Mouse (Mus musculus) megakaryocyte-erythroid progenitor cell, adult 5 weeks (primary cell): ENCODE data around the gene Mettl1. TPM values are rescaled to one million over a fixed set of nuclear protein-coding genes. Genes with fewer than 3 reads are reported as not detected.

Source experiments
- polyA plus RNA-seq: library from polyadenylated mRNA; stranded (reverse); fragments of >175 nt; gene quantifications from 2 replicates; pipeline ENCODE4 v1.2.3, GENCODE M21; 2012

Mettl1 gene
- polyA plus RNA-seq, result 34.2 and 35.1 TPM in 2 replicates

GRCm38 (mm10) chr10:127041274-127041766 lies at the start of gene Mettl1, which contains the start of gene Eef1akmt3:
TSS of gene Mettl1 (plus strand) at chr10:127041414.
TSS of gene Eef1akmt3 (minus strand) at chr10:127041513.

GRCm38 (mm10) chr10:127000529-127000928 lies 40.7 kb upstream of the Mettl1 start, which contains the start of gene Avil:
TSS of gene Avil (plus strand) at chr10:127000709.

GRCm38 (mm10) chr10:127030336-127031296 lies 10.6 kb upstream of the Mettl1 start, which contains the start of gene Tsfm:
TSS of gene Tsfm (minus strand) at chr10:127030840.

GRCm38 (mm10) chr10:127047954-127048353 lies 6.7 kb downstream of the Mettl1 start, which contains the start of gene Cyp27b1:
TSS of gene Cyp27b1 (plus strand) at chr10:127048250.

GRCm38 (mm10) chr10:127059968-127060916 lies 19.0 kb downstream of the Mettl1 start, which contains the start of gene March9:
TSS of gene March9 (minus strand) at chr10:127060184.

GRCm38 (mm10) chr10:127063239-127063872 lies 22.1 kb downstream of the Mettl1 start, which contains the start of gene Cdk4:
TSS of gene Cdk4 (plus strand) at chr10:127063534.

GRCm38 (mm10) chr10:127070190-127071121 lies 29.2 kb downstream of the Mettl1 start, which contains the start of gene Tspan31:
TSS of gene Tspan31 (minus strand) at chr10:127070264.

GRCm38 (mm10) chr10:127075080-127075479 lies 33.9 kb downstream of the Mettl1 start, which contains the start of gene Agap2:
TSS of gene Agap2 (plus strand) at chr10:127075284.

Other genes with a start within 250 kb of the Mettl1 start
- gene Atp23, start 140.1 kb upstream of the Mettl1 start, polyA plus RNA-seq, result 9.0 and 9.1 TPM in 2 replicates
- 266 and 273 TPM in 2 replicates for gene Ctdsp2, start 62.7 kb upstream of the Mettl1 start, polyA plus RNA-seq
- 0.06 and 0.16 TPM in 2 replicates for gene Avil, start 40.7 kb upstream of the Mettl1 start, polyA plus RNA-seq
- 44.0 and 51.5 TPM in 2 replicates for gene Tsfm, start 10.6 kb upstream of the Mettl1 start, polyA plus RNA-seq
- 0.05 TPM in 2 replicates for gene Eef1akmt3, start 99 bp downstream of the Mettl1 start, polyA plus RNA-seq
- gene Cyp27b1, start 6.8 kb downstream of the Mettl1 start, polyA plus RNA-seq, result 0.02 and 0.06 TPM in 2 replicates
- gene March9, start 18.8 kb downstream of the Mettl1 start, polyA plus RNA-seq, result 1.1 and 1.2 TPM in 2 replicates
- gene Cdk4, start 22.1 kb downstream of the Mettl1 start, polyA plus RNA-seq, result 1,737 and 1,767 TPM in 2 replicates
- gene Tspan31, start 28.9 kb downstream of the Mettl1 start, polyA plus RNA-seq, result 32.2 and 46.6 TPM in 2 replicates
- gene Agap2, start 33.9 kb downstream of the Mettl1 start, polyA plus RNA-seq, result 57.1 and 68.6 TPM in 2 replicates
- gene Os9, start 79.7 kb downstream of the Mettl1 start, polyA plus RNA-seq, result 290 and 314 TPM in 2 replicates
- gene B4galnt1, start 123.8 kb downstream of the Mettl1 start, polyA plus RNA-seq, result 359 and 515 TPM in 2 replicates
- 0.36 and 0.47 TPM in 2 replicates for gene Slc26a10, start 139.2 kb downstream of the Mettl1 start, polyA plus RNA-seq
- 7.0 TPM in 2 replicates for gene Arhgef25, start 148.7 kb downstream of the Mettl1 start, polyA plus RNA-seq
- 161 and 188 TPM in 2 replicates for gene Dtx3, start 154.3 kb downstream of the Mettl1 start, polyA plus RNA-seq
- 26.5 and 27.1 TPM in 2 replicates for gene Pip4k2c, start 170.2 kb downstream of the Mettl1 start, polyA plus RNA-seq
- 0.54 and 0.63 TPM in 2 replicates for gene Kif5a, start 221.9 kb downstream of the Mettl1 start, polyA plus RNA-seq
- 150 and 154 TPM in 2 replicates for gene Dctn2, start 225.0 kb downstream of the Mettl1 start, polyA plus RNA-seq
- gene Mbd6, start 247.6 kb downstream of the Mettl1 start, polyA plus RNA-seq, result 426 and 490 TPM in 2 replicates